In genomic region chr5:118612956-118613631, GRCm38 (mm10) we compare ENCODE assay signal across 10 mouse cellular contexts. TPM values are rescaled to one million over a fixed set of nuclear protein-coding genes. Genes with fewer than 3 reads are reported as not detected.
DNase-seq lines count a peak whose midpoint lies in the region; ATAC-seq and TF ChIP-seq lines count a peak whose summit lies in the region.
"Had no signal": no experiment of that assay in that cellular context is flagged by ENCODE, and none has a peak within 500 bp of the region (broad histone marks: within the 10 kb centered on the region; RNA-seq: fewer than 3 reads in every experiment).

No protein-coding gene starts in this region.

- ATAC-seq in forebrain, embryonic 14.5 days: no peak
- ATAC-seq in forebrain, postnatal 0 days: no peak
- no peak for ATAC-seq in limb, embryonic 12.5 days (ENCODE audit: insufficient number of reproducible peaks, insufficient read depth, low FRiP score, low TSS enrichment, low read depth)
- 0 out of 2 replicates have a peak, but pooled peaks have one; percentile 30 for ATAC-seq in liver, embryonic 15.5 days (ENCODE audit: insufficient read depth)

- H3K27me3 ChIP-seq in forebrain, embryonic 14.5 days (replicated peaks; ENCODE audit: control insufficient read depth, insufficient read depth, low read length): no peaks in the 10 kb centered on the region
- no peaks in the 10 kb centered on the region for H3K27me3 ChIP-seq in forebrain, postnatal 0 days (ENCODE audit: insufficient read depth, low read length)
- H3K27me3 ChIP-seq in limb, embryonic 12.5 days: no peaks in the 10 kb centered on the region
- H3K27me3 ChIP-seq in limb, embryonic 10.5 days (ENCODE audit: low read depth, poor library complexity, severe bottlenecking): no peaks in the 10 kb centered on the region
- H3K27me3 ChIP-seq in liver, embryonic 15.5 days: no peaks in the 10 kb centered on the region
- H3K27me3 ChIP-seq: lung, embryonic 15.5 days had no signal

- H3K9ac ChIP-seq in forebrain, embryonic 14.5 days (ENCODE audit: low read length): no peak overlapping the region; the same call in 1 of the 2 replicates
- no peak overlapping the region for H3K9ac ChIP-seq in forebrain, postnatal 0 days
- no peak overlapping the region for H3K9ac ChIP-seq in limb, embryonic 12.5 days (replicated peaks)
- H3K9ac ChIP-seq in liver, embryonic 15.5 days: peak overlapping the region; percentile 31; the same call in 1 of the 2 replicates
- H3K9ac ChIP-seq: lung, embryonic 15.5 days had no signal

- no peak overlapping the region for H3K4me3 ChIP-seq in forebrain, embryonic 14.5 days (ENCODE audit: low read depth, low read length)
- no peak overlapping the region for H3K4me3 ChIP-seq in forebrain, postnatal 0 days (ENCODE audit: low read depth, low read length)
- H3K4me3 ChIP-seq in limb, embryonic 12.5 days (replicated peaks): no peak overlapping the region
- H3K4me3 ChIP-seq in limb, embryonic 10.5 days: no peak overlapping the region
- no peak overlapping the region for H3K4me3 ChIP-seq in liver, embryonic 15.5 days (replicated peaks)
- H3K4me3 ChIP-seq: left cerebral cortex, adult 2 months; lung, embryonic 15.5 days had no signal

- TF ChIP-seq CTCF in forebrain, postnatal 0 days (IDR thresholded peaks at IDR 0.05; ENCODE audit: low read depth): no peak

- DNase-seq in forebrain, embryonic 14.5 days (ENCODE audit: low spot score): no peak
- DNase-seq in forebrain, postnatal 0 days: no peak
- no peak for DNase-seq in limb, embryonic 10.5 days (ENCODE audit: low spot score)
- peak; percentile 33 for DNase-seq in MN1 (ENCODE audit: low spot score)
- no peak for DNase-seq in right cerebral cortex, postnatal 4 days
- DNase-seq in ovary, postnatal 14 days (ENCODE audit: low spot score): no peak

- H3K4me2 ChIP-seq in forebrain, embryonic 14.5 days (ENCODE audit: low read length): no peak overlapping the region
- no peak overlapping the region for H3K4me2 ChIP-seq in forebrain, postnatal 0 days (ENCODE audit: low read depth)
- no peak overlapping the region for H3K4me2 ChIP-seq in limb, embryonic 12.5 days
- H3K4me2 ChIP-seq in liver, embryonic 15.5 days: no peak overlapping the region
- H3K4me2 ChIP-seq: lung, embryonic 15.5 days had no signal

- no peaks in the 10 kb centered on the region for H3K9me3 ChIP-seq in forebrain, embryonic 14.5 days (replicated peaks; ENCODE audit: control insufficient read depth, low read length)
- H3K9me3 ChIP-seq in forebrain, postnatal 0 days (ENCODE audit: low read length): no peaks in the 10 kb centered on the region
- H3K9me3 ChIP-seq in limb, embryonic 12.5 days: no peaks in the 10 kb centered on the region
- H3K9me3 ChIP-seq in limb, embryonic 10.5 days (replicated peaks): no peaks in the 10 kb centered on the region
- no peaks in the 10 kb centered on the region for H3K9me3 ChIP-seq in liver, embryonic 15.5 days (replicated peaks)
- H3K9me3 ChIP-seq: lung, embryonic 15.5 days had no signal

- 81% methylated on average over 13 of the region's 13 CpGs for WGBS in forebrain, embryonic 14.5 days
- 81% methylated on average over 13 of the region's 13 CpGs for WGBS in forebrain, postnatal 0 days
- 52% methylated on average over 13 of the region's 13 CpGs for WGBS in limb, embryonic 12.5 days
- WGBS in limb, embryonic 10.5 days: 60% methylated on average over 13 of the region's 13 CpGs
- WGBS in liver, embryonic 15.5 days (ENCODE audit: insufficient replicate concordance): 34% methylated on average over 13 of the region's 13 CpGs

- H3K36me3 ChIP-seq in forebrain, embryonic 14.5 days (ENCODE audit: control insufficient read depth, insufficient read depth, low read length): no peaks in the 10 kb centered on the region
- H3K36me3 ChIP-seq in forebrain, postnatal 0 days (ENCODE audit: insufficient read depth): no peaks in the 10 kb centered on the region
- no peaks in the 10 kb centered on the region for H3K36me3 ChIP-seq in limb, embryonic 12.5 days
- H3K36me3 ChIP-seq in limb, embryonic 10.5 days: no peaks in the 10 kb centered on the region
- H3K36me3 ChIP-seq in liver, embryonic 15.5 days (replicated peaks): peaks cover 16% of the 10 kb centered on the region; the same call in 1 of the 2 replicates
- H3K36me3 ChIP-seq: lung, embryonic 15.5 days had no signal

- H3K4me1 ChIP-seq in forebrain, embryonic 14.5 days (ENCODE audit: control insufficient read depth, insufficient read depth, low read length): peaks cover 30% of the 10 kb centered on the region
- H3K4me1 ChIP-seq in forebrain, postnatal 0 days (ENCODE audit: insufficient read depth): no peaks in the 10 kb centered on the region
- peaks cover 62% of the 10 kb centered on the region for H3K4me1 ChIP-seq in limb, embryonic 12.5 days (replicated peaks)
- peaks cover 55% of the 10 kb centered on the region for H3K4me1 ChIP-seq in limb, embryonic 10.5 days
- peaks cover 58% of the 10 kb centered on the region for H3K4me1 ChIP-seq in liver, embryonic 15.5 days (replicated peaks)

- peak overlapping the region; percentile 14; the same call in 1 of the 2 replicates for H3K27ac ChIP-seq in forebrain, embryonic 14.5 days (ENCODE audit: low read depth, low read length)
- H3K27ac ChIP-seq in forebrain, postnatal 0 days (ENCODE audit: low read depth, low read length): no peak overlapping the region
- peak overlapping the region; percentile 32; the same call in 1 of the 2 replicates for H3K27ac ChIP-seq in limb, embryonic 12.5 days
- no peak overlapping the region for H3K27ac ChIP-seq in limb, embryonic 10.5 days
- no peak overlapping the region for H3K27ac ChIP-seq in liver, embryonic 15.5 days (replicated peaks)
- H3K27ac ChIP-seq: left cerebral cortex, adult 2 months had no signal

RNA-seq across cellular contexts. Expression of gene Med13l, which starts 52.6 kb away (rescaled TPM):
- 14.6 and 18.9 TPM in 2 replicates for polyA plus RNA-seq in forebrain, embryonic 14.5 days (2014; fragmentation: Nextera tagmentation; extraction: Ambion mirVana)
- 27.9 and 31.0 TPM in 2 replicates for total RNA-seq in forebrain, postnatal 0 days (2014; rRNA removed)
- polyA plus RNA-seq in forebrain, postnatal 0 days (2015; fragmentation: Nextera tagmentation; extraction: Ambion mirVana): 9.1 and 12.5 TPM in 2 replicates
- 17.0 and 17.1 TPM in 2 replicates for polyA plus RNA-seq in limb, embryonic 12.5 days (2016; fragmentation: Nextera tagmentation; extraction: Ambion mirVana)
- 11.1 and 13.9 TPM in 2 replicates for polyA plus RNA-seq in limb, embryonic 10.5 days (2016; fragmentation: Nextera tagmentation; extraction: Ambion mirVana)
- polyA plus RNA-seq in liver, embryonic 15.5 days (2015; fragmentation: Nextera tagmentation; extraction: Ambion mirVana): 11.0 and 13.3 TPM in 2 replicates

Comparison
In these comparisons a context has a peak if more than half of its experiments do, and no peak if none do; other contexts are left out.
1. H3K27ac ChIP-seq: peak in forebrain, embryonic 14.5 days (single experiment) and limb, embryonic 12.5 days (single experiment); none in forebrain, postnatal 0 days (single experiment), limb, embryonic 10.5 days (single experiment) and liver, embryonic 15.5 days (single experiment).